Mouse (Mus musculus) heart, postnatal 0 days (tissue): ENCODE measurements at regions not wholly inside any gene's neighbourhood (a gene's known extent, or its start where the extent isn't known, plus 50 kb on each side); places are given as distances from the start of the nearest gene placed in this dataset.

Experiments used
- CTCF ChIP-seq: IDR thresholded peaks from 2 replicates; pipeline ENCODE4 v1.5.1; 2016; ENCODE audit warnings: antibody characterized with exemption, control low read depth, low read depth
- EP300 ChIP-seq: IDR thresholded peaks from 2 replicates; pipeline ENCODE4 v1.6.1; 2016; ENCODE audit warnings: antibody characterized with exemption, low read depth

DNA sequence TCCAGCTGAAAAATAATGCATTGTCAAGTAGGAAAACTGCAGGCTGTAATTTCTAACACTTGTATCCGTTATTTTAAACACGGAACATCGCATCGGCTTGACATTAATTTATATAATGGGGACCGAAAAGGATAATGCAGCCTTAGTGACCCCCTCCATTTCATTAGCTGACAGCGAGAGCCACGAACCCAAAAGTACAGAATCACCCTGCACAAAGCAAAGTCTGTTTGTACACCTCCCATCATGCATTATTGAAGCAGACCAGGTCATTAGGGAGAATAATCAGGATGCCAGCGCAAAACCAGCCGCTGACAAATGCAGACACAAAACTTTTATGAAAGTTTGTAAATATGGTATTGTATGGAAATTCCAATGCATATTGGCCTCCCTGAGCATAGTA lies 406.8 kb downstream of the Tshz3 start:
- no peak for TF ChIP-seq CTCF
- no peak for TF ChIP-seq EP300
